Mouse (Mus musculus) gastrocnemius, adult 8-10 months (tissue): ENCODE measurements around the gene Ripply1. TPM values are rescaled to one million over a fixed set of nuclear protein-coding genes. Genes with fewer than 3 reads are reported as not detected.

ENCODE experiments used
- DNase-seq, 2 experiments: peaks; one replicate each; pipeline ENCODE4 v3.0.0; 2022; ENCODE audit warnings: low spot score in 2 of 2
- total RNA-seq, 4 experiments: library from RNA; stranded (reverse); gene quantifications; 2 replicates each; pipeline ENCODE4 v1.2.4; 2022

Ripply1 gene
- not detected for total RNA-seq

DNA sequence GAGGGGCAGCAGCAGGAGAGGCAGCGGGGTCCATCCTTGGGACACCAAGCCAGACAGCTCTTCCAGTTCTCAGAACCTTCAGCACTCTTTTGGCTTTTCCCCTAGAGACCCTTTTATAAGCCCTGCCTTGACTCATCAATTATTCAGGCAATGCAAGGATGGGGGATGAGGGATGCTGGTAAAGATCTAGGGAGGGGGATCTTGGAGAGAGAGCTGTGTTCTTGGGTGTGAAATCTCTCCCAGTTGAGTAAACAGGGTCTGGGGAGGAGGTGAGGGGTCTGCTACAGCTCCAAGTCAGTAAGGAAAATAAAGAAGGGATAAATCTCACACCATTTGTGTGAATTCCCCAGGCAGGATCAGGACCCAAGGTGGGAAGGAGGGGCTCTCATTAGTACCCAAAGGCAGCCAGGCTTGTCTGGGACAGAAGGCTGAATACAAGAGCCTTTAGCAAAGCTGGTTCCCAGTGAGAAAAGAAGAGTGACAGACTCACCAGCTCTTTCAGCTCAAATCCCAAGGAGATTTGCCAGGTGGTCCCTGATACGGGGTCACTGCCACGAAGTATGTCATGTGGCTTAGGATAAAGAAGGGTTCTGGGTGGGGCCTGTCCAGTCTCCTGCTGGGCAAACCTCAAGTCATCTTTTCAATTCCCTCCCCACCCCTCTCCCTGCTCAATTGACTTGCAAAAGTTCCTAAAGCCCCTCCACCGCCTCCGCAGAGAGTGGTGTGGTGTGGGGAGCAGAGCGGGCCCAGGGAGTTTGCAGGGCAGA is at the start of gene Ripply1:
Gene Ripply1 (minus strand): TSS at position 76 of the 767 bp plus-strand sequence.
- no peak for DNase-seq

DNA sequence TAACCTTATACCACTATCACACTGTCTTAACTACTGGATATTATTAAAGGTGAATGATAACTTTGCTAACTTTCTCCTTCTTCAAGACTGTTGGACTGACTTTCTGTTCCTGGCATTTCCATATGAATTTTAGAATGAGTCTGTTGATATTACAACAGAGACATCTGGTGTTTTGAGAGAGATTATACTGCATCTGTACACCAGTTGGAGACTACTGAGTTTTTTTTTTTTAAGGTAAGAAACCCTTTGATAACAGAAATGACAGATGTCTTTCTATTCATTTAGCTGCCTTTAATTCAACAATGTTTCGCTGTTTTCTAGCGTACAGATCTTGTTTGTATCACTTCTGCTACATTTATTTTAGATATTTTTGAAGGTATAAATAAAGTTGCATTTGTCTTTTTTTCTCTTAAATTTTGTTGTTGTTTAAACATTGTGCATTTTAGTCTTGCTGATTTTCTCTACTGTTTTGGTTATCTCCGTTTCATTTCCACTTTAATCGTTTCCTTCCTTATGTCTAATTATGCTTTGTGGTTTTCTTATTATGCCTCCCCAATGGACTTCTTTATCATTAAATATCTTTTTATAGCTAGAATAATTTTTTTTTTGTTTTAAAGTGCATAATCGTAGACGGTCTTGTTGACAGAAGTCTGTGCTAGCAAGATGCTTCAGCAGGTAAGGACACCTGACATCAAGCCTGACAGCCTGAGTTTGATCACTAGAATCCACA is 46.4 kb upstream of the Ripply1 start:
- no peak for DNase-seq

- DNase-seq = no peak
These were observed 44.8 kb upstream of the Ripply1 start for GRCm38 (mm10) chrX:139826926-139827325.

DNA sequence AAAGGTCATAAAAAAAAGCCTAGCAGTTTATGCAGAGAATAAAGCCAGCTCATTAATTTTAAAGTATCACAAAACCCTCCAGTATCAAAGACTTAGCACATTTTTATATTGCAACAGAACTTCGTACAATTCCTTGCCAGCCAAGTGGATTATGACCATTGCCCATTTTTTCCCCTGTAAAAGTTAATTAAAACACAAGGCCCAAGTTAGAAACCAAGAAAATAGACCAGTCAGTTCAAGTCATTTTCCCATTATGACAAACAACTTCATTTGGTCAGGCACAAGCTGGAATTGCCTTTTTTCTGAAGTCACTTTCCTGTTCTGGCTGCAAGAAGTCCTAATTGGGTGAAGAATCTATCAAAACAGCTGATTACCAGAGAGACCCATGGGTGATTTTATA is 43.2 kb upstream of the Ripply1 start:
- DNase-seq = no peak

- no peak for DNase-seq
These were observed 33.0 kb upstream of the Ripply1 start for GRCm38 (mm10) chrX:139815201-139815600.

DNA sequence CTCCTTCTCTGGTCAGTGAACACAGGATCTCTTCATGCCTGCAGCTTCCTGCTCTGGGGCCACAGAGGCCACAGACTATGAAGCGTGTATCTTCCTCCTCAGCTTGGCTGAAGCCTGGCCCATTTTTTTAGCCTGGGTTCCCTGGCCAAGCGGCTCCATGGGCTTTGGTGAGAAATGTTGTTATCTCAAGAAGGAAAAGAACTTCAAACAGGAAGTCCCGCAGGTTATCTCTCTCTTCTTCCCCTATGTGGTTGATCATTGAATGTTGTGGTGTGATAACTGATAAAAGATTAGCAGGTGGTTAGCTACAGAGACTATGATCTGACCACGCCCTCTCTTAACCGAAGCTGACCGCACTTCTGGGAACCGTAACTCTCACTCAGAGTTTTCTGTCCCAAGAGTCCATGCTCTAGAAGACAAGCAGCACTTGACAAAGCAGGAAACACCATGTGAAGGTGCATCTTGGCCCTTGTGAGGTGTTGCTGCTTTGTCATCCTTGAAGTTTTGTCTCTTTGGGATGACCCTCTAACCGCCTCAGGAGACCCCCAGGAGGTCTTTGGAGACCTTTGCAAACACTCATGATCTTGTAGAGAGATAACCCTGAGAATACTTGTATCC is 32.0 kb upstream of the Ripply1 start:
- no peak for DNase-seq

DNA sequence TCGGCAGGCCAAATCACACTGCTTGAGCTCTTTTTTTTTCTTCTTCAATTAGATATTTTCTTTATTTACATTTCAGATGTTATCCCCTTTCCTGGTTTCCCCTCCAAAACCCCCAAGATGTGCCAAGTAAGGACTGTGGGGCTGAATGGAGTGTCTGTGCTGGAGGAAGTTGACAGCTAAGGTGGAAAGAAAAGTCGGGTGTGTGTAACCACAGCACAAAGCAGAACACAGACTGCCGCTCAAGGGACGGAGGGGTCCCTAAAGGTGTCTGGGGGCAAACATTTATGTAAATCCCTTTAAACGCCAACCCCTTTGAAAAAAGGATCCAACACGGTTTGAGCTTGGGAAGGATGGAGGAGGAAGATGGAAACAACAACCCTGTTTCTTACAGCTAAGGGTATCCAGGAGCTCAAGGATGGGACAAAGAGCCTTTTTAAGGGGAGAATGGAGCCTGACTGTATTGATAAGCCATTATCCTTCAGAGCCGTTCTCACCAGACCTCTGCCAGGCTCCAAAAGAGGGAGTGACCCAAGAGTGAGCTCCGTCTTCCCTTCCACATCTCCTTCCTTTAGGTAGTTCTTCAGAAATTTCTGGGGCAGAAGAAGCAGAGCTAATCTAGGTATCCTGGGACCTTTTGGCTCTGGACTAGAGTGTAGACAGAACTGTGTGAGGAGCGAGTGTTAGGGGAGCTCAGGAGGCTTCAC is 31.3 kb upstream of the Ripply1 start:
- DNase-seq = no peak

GRCm38 (mm10) chrX:139812636-139813298 is 30.6 kb upstream of the Ripply1 start:
- no peak for DNase-seq

- no peak for DNase-seq
These were observed 26.3 kb upstream of the Ripply1 start for GRCm38 (mm10) chrX:139808501-139808900.

- DNase-seq = no peak
These were observed 25.9 kb upstream of the Ripply1 start for GRCm38 (mm10) chrX:139808085-139808484.

GRCm38 (mm10) chrX:139807391-139807790 is 25.2 kb upstream of the Ripply1 start:
- DNase-seq = no peak

GRCm38 (mm10) chrX:139805918-139806317 is 23.8 kb upstream of the Ripply1 start:
- DNase-seq = no peak

DNA sequence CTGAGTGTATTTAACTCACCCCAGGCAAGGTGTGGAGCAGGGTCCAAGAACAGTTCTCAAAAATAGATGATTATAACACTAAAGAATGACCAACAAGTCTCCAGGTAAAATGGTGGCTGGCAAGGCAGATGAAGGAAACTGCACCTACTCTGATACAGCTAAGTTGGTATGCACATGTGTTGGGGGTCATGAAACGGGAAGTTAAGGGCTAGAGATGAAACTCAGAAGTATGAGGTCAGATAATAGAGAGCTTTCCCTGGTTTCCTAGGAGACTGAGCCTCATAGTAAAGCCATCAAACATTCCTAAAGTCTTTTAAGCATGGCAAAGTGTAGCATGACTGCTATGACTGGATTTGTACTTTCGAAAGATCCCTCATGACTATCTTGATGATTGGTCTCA is 20.9 kb upstream of the Ripply1 start:
- DNase-seq = no peak

- DNase-seq = no peak
These were observed 18.3 kb upstream of the Ripply1 start, which contains the start of gene Cldn2 for GRCm38 (mm10) chrX:139800406-139800878. Cldn2 (plus strand) TSS chrX:139800828.

DNA sequence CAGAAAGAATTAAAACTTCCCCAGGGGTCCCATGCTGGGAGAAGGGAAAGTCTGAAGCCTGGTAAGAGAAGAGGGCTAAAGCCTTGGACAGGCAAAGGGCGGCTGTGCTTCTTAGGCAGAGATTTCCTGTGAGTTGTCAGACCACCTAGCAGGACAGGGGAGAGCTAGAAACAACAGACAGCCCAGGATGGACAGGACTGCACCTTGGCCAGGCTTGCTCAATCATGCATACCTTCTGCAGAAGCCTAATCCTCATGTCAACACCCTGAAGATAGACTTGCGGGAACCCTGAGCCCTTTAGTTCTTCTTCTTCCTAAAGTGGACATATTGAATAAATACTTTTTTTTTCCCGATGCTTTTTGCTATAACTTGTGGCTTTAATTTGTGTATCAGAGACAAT is 17.8 kb upstream of the Ripply1 start:
- DNase-seq = no peak

DNA sequence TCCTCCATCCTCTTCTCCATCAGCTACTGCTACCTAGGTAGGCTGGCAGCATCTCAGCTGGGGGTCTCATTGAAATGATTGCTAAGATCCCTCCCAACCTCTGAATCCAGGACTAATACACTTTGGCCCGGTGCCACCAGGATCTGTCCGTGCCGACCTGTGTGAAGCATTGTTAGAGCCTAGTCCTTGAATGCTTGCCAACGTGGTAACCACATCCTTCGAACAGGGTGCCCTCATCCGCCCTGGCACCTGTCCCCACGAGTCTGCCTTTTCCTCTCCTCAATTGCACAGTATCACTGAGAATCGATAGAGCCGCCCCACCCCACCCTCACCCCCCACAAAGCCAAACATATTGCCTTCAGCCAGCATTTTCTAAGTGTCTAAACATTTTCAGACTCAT is 15.7 kb upstream of the Ripply1 start:
- no peak for DNase-seq

DNA sequence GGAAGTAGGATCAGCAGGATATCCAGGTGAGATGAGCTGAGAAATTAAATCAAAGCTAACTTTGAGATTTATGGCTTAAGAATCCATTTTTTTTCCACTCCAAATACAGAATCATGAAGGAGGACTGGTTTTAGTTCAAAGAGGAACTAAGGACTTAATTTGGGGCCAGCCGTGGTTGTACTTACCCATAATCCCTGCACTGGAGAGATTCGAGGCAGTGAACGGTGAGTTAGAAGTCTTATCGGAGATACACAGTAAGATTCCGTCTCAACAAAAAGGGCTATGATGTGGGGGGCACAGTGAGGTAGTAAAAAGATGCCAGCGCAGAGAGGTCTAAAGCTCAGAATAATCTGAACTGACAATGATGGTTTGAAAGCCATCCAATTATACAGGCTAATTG is 13.9 kb upstream of the Ripply1 start:
- no peak for DNase-seq

DNA sequence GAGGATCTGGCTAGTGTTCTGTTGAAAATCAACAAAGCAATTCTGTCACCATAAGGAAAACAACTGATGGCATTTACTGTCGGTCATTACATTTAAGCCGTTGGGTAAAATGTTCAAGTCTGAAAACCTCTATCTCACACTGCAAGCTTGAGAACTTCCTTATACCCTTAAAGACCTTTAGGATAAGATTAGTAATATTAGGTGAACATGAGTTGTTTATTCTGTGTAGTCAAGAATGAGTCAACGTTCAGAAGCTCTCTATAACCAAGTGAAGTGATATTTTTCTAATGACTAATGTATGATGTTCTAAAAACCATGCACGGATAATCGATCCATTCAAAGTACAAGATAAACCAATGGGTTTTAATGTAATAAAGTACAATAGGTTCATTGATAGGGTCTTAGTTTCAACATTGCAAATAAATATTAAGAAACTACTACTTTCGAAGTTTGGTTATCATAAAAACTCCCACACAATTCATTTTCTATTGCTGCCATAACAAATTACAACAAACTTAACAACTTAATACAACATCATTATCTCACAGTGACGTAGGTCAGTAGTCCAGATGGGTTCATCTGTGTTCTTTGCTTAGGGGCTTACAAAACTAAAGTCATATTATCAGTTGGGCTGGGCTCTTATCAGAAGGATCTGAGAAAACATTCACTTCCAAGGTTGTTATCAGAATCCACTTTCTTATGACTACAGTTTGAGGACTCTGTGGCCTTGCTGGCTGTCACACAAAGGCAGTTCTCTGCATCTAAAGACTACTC is 12.1 kb upstream of the Ripply1 start:
- DNase-seq = no peak

DNA sequence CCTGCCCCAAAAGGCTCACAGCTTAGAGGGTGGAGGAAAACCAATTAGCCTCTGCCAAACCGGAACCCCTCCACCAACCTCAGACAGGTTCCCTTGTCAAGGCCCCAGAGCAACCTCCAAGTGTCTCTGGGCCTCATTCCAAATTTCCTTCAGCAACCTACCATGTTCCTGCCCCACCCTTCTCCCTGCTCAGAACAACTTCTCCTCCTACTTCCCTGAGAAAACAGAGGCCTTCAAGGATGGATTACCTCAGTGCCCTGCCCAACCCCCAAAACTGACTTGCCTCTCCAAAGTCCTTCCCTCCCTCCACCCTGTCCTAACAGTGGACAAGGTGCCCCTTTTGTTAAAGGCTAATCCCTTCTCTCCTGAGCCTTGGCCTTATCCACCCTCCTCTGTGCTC is 3.6 kb upstream of the Ripply1 start:
- DNase-seq = no peak

DNA sequence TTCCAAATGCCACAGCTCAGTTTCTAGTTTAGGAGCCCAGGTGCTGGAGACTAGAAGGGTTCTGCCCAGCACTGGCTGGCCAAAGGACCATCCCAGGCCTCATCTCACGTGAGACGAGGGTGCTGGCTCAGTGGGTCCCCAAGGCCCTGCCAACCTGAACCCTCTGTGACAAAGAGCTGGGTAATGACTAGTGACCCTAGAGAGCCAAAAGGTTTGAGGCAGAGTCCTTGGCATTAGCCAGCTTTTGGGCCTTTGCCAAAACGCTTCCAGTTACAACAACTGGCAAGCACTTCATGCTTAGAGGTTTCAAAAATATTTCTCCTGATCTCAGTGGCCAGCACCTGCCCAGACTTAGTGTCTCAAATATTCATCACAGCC is 881 bp upstream of the Ripply1 start:
- DNase-seq = peak; percentile 41 to 57
